Mouse (Mus musculus) cerebellum, postnatal 10 days (tissue): ENCODE measurements around the gene Sox5.

Experiments used
- DNase-seq, 2 experiments: peaks; one replicate each; pipeline ENCODE4 v3.0.0; 2021; ENCODE audit warnings: mixed read lengths in 2 of 2

Gene Sox5

DNA sequence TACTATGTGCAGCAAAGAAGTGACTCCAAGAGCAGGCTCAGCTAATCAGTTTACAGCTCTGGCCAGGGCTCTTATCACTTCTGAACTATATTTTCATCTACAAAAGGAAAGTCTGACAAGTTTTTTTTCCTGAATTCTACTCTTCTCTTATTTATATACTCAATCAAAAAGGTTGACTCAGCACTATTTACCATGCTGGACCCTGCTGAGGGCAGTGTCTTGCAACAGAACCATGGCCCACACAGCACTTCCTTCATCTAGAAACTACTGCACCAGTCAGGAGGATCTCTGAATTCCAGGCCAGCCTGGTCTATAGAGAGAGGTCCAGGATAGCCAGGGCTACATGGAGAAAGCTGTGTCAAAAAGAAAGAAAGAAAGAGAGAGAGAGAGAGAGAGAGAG lies 771.5 kb downstream of the Sox5 start:
- no peak for DNase-seq

DNA sequence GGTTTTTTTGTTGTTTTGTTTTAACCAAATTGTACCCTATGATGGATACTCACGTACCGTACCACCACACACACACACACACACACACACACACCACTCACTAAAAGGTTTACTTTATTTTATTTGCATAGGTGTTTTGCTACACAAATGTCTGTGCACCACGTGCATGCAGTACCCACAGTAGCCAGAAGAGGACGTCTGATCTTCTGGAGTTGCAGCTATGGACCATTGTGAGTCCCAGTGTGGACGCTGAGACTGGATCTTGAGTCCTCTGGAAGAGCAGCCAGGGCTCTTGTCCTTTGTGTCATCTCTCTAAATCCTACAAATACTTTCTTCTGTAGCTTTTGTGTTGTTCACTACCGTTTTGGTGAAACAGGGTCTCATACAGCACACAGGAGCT lies 776.6 kb downstream of the Sox5 start:
- no peak for DNase-seq

GRCm38 (mm10) chr6:143998201-143998600 lies 783.6 kb downstream of the Sox5 start:
- no peak for DNase-seq

DNA sequence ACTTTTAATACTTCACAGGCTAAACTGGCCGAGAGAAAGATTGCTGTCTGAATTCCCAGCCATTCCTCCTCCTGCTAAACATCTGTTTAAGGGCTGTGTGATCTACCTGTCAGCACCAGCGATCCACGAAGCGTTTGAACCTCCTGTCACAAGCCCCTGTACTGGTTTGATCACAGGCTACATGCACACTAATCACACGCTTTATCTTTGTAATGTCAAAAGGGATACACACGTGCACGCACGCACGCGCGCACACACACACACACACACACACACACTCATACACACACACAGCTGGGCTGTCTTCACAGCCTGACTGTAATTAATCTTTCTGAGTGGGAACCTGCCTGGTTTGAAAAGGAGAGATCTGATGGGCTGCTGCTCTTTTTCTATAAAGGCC lies 784.2 kb downstream of the Sox5 start:
- DNase-seq: no peak

DNA sequence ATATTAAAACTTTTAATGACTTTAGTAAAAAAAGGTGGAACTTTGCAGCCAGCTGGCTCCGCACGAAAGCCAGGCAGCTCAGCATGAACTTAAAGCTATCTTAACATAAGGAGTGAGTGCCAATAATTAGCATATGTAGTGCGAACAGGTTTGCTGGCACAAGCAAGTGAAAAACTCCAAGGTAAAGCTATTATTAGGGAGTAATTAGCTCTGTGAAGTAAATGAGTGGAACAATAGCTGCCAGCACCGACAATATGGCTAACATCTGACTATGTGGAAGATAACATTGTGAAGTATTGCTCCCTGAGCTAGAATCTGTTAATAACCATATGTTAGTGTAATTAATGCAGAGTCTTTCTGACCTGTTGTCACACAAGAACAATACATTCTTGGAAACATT lies 786.7 kb downstream of the Sox5 start:
- peak; percentile 9 to 10 for DNase-seq

DNA sequence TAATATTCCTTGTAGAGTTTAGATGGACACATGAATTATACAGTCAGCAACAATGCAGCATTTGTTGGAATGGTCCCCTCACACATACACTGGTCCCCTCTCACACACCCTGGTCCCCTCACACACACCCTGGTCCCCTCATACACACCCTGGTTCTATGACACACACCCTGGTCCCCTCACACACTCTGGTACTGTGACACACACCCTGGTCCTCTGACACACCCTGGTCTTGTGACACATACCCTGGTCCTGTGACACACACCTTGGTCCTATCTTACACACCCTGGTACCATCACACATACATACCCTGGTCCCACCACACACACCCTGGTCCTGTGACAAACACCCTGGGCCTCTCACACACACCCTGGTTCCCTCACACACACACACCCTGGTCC lies 794.2 kb downstream of the Sox5 start:
- DNase-seq: no peak

GRCm38 (mm10) chr6:143980131-143980530 lies 801.6 kb downstream of the Sox5 start:
- peak in 1 of 2 experiments; percentile 16 for DNase-seq

DNA sequence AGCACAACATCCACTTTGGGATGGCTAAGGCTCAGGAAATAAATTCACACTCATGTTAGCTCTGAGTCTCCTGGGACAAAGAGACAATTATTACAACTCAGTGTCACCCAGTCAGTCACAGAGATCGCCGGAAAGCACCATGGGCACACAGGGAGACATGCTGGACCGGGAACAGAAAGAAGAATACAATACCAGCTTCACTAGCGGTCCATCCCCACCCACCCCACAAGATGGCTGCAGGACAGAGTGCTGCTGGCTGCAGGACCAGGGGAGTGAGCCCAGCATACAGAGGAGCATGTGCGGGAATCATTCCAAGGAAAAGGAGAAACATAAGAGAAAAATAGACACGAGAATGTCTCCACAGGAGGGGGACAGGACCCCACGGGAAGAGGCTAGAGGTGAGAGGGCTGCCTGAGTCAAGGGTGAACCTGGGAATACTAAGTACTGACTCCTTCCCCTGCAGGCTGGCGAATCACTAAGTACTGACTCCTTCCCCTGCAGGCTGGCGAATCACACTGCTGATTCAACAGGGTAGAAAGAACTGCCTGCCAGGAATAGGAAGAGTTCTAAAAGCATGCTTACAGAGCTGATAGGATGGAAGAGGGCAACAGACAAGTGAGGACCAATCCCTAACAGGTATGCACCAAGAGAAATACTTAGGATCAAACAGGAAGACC lies 813.9 kb downstream of the Sox5 start:
- peak; percentile 19 to 29 for DNase-seq

GRCm38 (mm10) chr6:143960487-143960886 lies 821.3 kb downstream of the Sox5 start:
- no peak for DNase-seq

DNA sequence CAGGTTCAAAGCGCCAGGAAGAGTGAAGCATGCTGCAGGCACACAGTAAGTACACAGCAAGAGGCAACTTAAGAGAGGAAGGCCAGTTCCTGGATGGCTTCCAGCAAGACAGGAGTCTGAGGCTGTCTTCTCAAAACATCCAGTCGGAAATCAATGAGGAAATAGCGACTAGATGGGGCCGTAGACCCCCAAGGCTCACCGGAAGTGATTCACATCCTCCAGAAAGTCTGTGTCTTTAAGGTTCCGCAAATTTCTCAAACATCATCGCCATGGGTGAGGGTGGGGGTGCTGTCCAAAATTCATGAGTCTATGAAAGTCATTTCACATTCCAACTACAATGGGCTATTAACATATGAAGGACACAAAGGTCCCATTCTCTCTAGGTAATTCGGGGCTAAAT lies 821.7 kb downstream of the Sox5 start:
- no peak for DNase-seq

GRCm38 (mm10) chr6:143958372-143958771 lies 823.4 kb downstream of the Sox5 start:
- DNase-seq: no peak

DNA sequence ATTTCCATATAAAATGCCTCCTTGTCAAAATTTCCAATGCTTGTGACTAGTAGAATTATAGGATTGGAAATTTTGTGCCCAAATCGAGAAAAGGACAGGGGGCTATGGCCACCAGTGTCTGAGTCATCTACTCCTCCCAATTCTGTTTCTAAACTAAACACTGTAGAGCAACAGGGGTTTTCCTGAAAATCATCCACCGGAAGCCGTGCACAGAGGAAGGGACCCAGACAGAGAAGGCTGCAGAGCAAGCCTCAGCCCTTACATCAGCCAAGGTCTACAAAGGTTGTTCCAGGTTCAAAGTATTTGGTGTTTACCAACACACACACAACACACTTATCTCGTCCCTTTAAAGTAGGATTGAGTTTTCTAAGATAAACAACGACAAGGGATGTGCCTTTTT lies 824.7 kb downstream of the Sox5 start:
- no peak for DNase-seq

GRCm38 (mm10) chr6:143948553-143949308 lies 833.0 kb downstream of the Sox5 start:
- DNase-seq: peak; percentile 16

- DNase-seq: no peak
Observed at GRCm38 (mm10) chr6:143948071-143948470, 833.7 kb downstream of the Sox5 start.

GRCm38 (mm10) chr6:143943126-143943525 lies 838.7 kb downstream of the Sox5 start:
- DNase-seq: no peak

- DNase-seq: no peak
Observed at GRCm38 (mm10) chr6:143941291-143941785, 840.4 kb downstream of the Sox5 start.

DNA sequence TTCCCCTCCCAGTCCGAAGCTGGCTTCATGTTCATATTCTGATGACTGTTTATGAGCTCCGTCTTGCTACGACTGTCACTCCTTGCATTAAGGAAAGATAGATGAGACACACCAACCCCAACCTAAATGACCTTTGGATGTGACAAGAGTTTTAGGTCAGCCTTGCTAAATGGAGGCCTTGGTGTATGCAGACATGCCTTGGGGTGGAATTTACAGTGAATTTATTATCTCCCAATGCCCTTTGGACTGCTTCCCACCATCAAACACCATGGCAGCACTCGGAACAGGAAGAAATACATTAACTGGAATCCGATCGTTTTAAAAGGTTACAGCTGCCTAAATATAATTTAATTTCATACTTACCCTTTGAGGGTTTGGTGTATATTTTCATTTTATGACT lies 858.6 kb downstream of the Sox5 start:
- no peak for DNase-seq

- DNase-seq: peak; percentile 49 to 50
Observed at GRCm38 (mm10) chr6:143918405-143918947, 863.3 kb downstream of the Sox5 start.

DNA sequence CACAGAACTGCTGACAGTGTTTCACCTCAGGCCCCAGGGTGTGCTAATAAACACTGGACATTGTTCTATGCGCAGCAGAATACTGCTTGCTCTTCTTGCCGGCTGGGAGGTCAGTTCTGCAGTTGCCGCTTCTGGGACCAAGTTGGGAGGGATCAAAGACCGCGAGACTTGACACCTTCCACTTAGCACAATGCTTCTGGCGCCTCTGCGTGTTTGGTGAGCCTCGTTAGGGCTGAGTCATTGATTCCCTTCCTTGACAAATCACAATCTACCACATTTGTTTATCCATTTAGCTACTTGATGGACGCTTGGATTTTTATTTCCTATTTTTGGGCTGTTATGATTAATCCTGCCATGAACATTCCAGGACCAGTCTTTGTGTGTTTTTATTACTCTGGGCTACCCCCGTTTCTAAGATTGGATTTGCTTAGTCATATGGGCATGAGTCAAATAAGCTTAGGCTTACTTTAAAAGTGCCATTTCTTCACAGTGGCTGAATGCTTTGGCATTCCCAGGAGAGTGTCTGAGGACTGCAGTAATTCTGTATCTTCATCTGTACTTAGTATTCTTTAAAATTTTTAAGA lies 865.5 kb downstream of the Sox5 start:
- no peak for DNase-seq

DNA sequence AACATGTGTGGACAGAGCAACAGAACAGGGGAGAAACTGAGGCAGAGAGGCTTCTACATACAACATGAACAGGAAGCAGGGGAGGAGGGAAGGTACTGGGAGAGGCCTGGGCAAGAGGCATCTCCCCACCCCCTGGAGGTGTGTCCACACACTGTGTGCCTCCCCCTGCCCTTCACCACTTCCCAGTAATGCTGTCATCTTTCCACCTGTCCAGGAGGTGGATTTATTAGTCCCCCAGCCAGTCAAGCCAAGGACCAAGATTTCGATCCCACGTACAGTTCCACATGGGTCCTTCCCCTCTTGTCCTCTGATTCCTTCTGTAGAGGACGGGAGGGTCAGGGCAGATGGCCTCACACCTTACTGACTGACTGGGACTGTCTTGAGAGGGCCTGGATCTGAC lies 866.1 kb downstream of the Sox5 start:
- no peak for DNase-seq

- DNase-seq: peak; percentile 18 to 34
Observed at GRCm38 (mm10) chr6:143912316-143912715, 869.5 kb downstream of the Sox5 start.

- DNase-seq: no peak
Observed at GRCm38 (mm10) chr6:143904693-143905031, 877.1 kb downstream of the Sox5 start.

- DNase-seq: peak; percentile 29 to 47
Observed at GRCm38 (mm10) chr6:143903981-143904692, 877.6 kb downstream of the Sox5 start.
